Mouse (Mus musculus) bone marrow macrophage, adult 2 months (primary cell): ENCODE measurements at regions not wholly inside any gene's neighbourhood (a gene's known extent, or its start where the extent isn't known, plus 50 kb on each side); places are given as distances from the start of the nearest gene placed in this dataset.

Experiments
- CTCF ChIP-seq: IDR thresholded peaks from 2 replicates; pipeline ENCODE4 v1.5.1; 2012; ENCODE audit warnings: low read depth, mild to moderate bottlenecking, low read length, moderate library complexity
- POLR2A ChIP-seq: IDR thresholded peaks from 2 replicates; pipeline ENCODE4 v1.6.1; 2012; ENCODE audit warnings: mild to moderate bottlenecking, low read depth, low read length, borderline replicate concordance

- TF ChIP-seq POLR2A (no peak), CTCF (no peak)
Measured at GRCm38 (mm10) chr4:9125236-9125963, 886.6 kb upstream of the Car8 start.
